16 mouse cellular contexts compared by ENCODE assay signal in genomic region chr15:77070745-77071268, GRCm38 (mm10). TPM values are rescaled to one million over a fixed set of nuclear protein-coding genes. Genes with fewer than 3 reads are reported as not detected.
DNase-seq lines count a peak whose midpoint lies in the region; ATAC-seq and TF ChIP-seq lines count a peak whose summit lies in the region.
"Had no signal": no experiment of that assay in that cellular context is flagged by ENCODE, and none has a peak within 500 bp of the region (broad histone marks: within the 10 kb centered on the region; RNA-seq: fewer than 3 reads in every experiment).

No protein-coding gene starts in this region.

- ATAC-seq in hindbrain, embryonic 15.5 days (ENCODE audit: low FRiP score, low read depth) = no peak
- no peak for ATAC-seq in hindbrain, postnatal 0 days
- ATAC-seq in neural tube, embryonic 13.5 days (ENCODE audit: low read depth) = 0 out of 2 replicates have a peak, but pooled peaks have one; percentile 9
- no peak for ATAC-seq in limb, embryonic 15.5 days (ENCODE audit: insufficient number of reproducible peaks, low FRiP score, low TSS enrichment, low read depth)
- no peak for ATAC-seq in megakaryocyte, adult 5-6 weeks (ENCODE audit: poor library complexity, severe bottlenecking)

- no peaks in the 10 kb centered on the region for H3K27me3 ChIP-seq in hindbrain, embryonic 15.5 days
- no peaks in the 10 kb centered on the region for H3K27me3 ChIP-seq in hindbrain, postnatal 0 days (ENCODE audit: insufficient read depth, low read length)
- H3K27me3 ChIP-seq in neural tube, embryonic 13.5 days = no peaks in the 10 kb centered on the region
- H3K27me3 ChIP-seq in limb, embryonic 15.5 days = no peaks in the 10 kb centered on the region
- H3K27me3 ChIP-seq: limb, embryonic 12.5 days; midbrain, embryonic 12.5 days had no signal

- H3K9ac ChIP-seq in hindbrain, embryonic 15.5 days = no peak overlapping the region
- no peak overlapping the region for H3K9ac ChIP-seq in hindbrain, postnatal 0 days (replicated peaks; ENCODE audit: low read length)
- no peak overlapping the region for H3K9ac ChIP-seq in neural tube, embryonic 13.5 days
- no peak overlapping the region for H3K9ac ChIP-seq in limb, embryonic 15.5 days
- H3K9ac ChIP-seq: liver, embryonic 13.5 days; lung, embryonic 14.5 days; midbrain, embryonic 12.5 days had no signal

- H3K36me3 ChIP-seq in hindbrain, embryonic 15.5 days = no peaks in the 10 kb centered on the region
- H3K36me3 ChIP-seq in hindbrain, postnatal 0 days (ENCODE audit: insufficient read depth, low read length) = 0 out of 2 replicates have a peak, but pooled peaks cover 1% of the 10 kb centered on the region
- H3K36me3 ChIP-seq in neural tube, embryonic 13.5 days = peaks cover 6% of the 10 kb centered on the region
- peaks cover 6% of the 10 kb centered on the region for H3K36me3 ChIP-seq in limb, embryonic 15.5 days
- H3K36me3 ChIP-seq: G1E; liver, embryonic 13.5 days; midbrain, embryonic 12.5 days had no signal

- no peak for DNase-seq in hindbrain, postnatal 0 days (ENCODE audit: low spot score)
- DNase-seq in neural tube, embryonic 10.5 days (ENCODE audit: extremely low spot score, low spot score) = no peak
- peak; percentile 4 for DNase-seq in thymus, postnatal 25 days
- DNase-seq: gastrocnemius, postnatal 36 days; liver, embryonic 13.5 days had no signal

- H3K4me3 ChIP-seq in hindbrain, embryonic 15.5 days = no peak overlapping the region
- H3K4me3 ChIP-seq in hindbrain, postnatal 0 days (ENCODE audit: low read length) = no peak overlapping the region
- no peak overlapping the region for H3K4me3 ChIP-seq in neural tube, embryonic 13.5 days
- H3K4me3 ChIP-seq in limb, embryonic 15.5 days = no peak overlapping the region
- H3K4me3 ChIP-seq: erythroblast, embryonic 14.5 days; limb, embryonic 12.5 days; liver, embryonic 13.5 days; midbrain, embryonic 12.5 days had no signal

- no peak overlapping the region for H3K4me2 ChIP-seq in hindbrain, embryonic 15.5 days
- no peak overlapping the region for H3K4me2 ChIP-seq in hindbrain, postnatal 0 days (ENCODE audit: low read depth, low read length)
- no peak overlapping the region for H3K4me2 ChIP-seq in neural tube, embryonic 13.5 days
- no peak overlapping the region for H3K4me2 ChIP-seq in limb, embryonic 15.5 days
- H3K4me2 ChIP-seq: liver, embryonic 13.5 days had no signal

- H3K27ac ChIP-seq in hindbrain, embryonic 15.5 days (replicated peaks) = 0 out of 2 replicates have a peak overlapping the region, but pooled peaks have one; percentile 34
- H3K27ac ChIP-seq in hindbrain, postnatal 0 days = no peak overlapping the region
- H3K27ac ChIP-seq in neural tube, embryonic 13.5 days (replicated peaks) = no peak overlapping the region
- 0 out of 2 replicates have a peak overlapping the region, but pooled peaks have one; percentile 24 for H3K27ac ChIP-seq in limb, embryonic 15.5 days
- H3K27ac ChIP-seq: liver, embryonic 13.5 days; midbrain, embryonic 12.5 days had no signal

- TF ChIP-seq CTCF in hindbrain, postnatal 0 days (IDR thresholded peaks at IDR 0.05; ENCODE audit: low read depth) = no peak

- no peaks in the 10 kb centered on the region for H3K9me3 ChIP-seq in hindbrain, embryonic 15.5 days
- H3K9me3 ChIP-seq in hindbrain, postnatal 0 days (ENCODE audit: low read length) = no peaks in the 10 kb centered on the region
- H3K9me3 ChIP-seq in neural tube, embryonic 13.5 days = no peaks in the 10 kb centered on the region
- no peaks in the 10 kb centered on the region for H3K9me3 ChIP-seq in limb, embryonic 15.5 days
- H3K9me3 ChIP-seq: G1E; limb, embryonic 12.5 days; liver, embryonic 13.5 days; midbrain, embryonic 12.5 days had no signal

- peaks cover 9% of the 10 kb centered on the region for H3K4me1 ChIP-seq in hindbrain, embryonic 15.5 days (replicated peaks)
- 0 out of 2 replicates have a peak, but pooled peaks cover 6% of the 10 kb centered on the region for H3K4me1 ChIP-seq in hindbrain, postnatal 0 days (ENCODE audit: insufficient read depth, low read length)
- peaks cover 9% of the 10 kb centered on the region for H3K4me1 ChIP-seq in neural tube, embryonic 13.5 days (replicated peaks)
- H3K4me1 ChIP-seq in limb, embryonic 15.5 days = peaks cover 21% of the 10 kb centered on the region

- 87% methylated on average over 11 of the region's 11 CpGs for WGBS in hindbrain, embryonic 15.5 days
- 88% methylated on average over 11 of the region's 11 CpGs for WGBS in hindbrain, postnatal 0 days
- WGBS in neural tube, embryonic 13.5 days = 89% methylated on average over 11 of the region's 11 CpGs
- WGBS in limb, embryonic 15.5 days = 86% methylated on average over 11 of the region's 11 CpGs

RNA-seq across cellular contexts. Expression of gene Mb, which starts 20.3 kb away (rescaled TPM):
- 0.37 and 0.48 TPM in 2 replicates for polyA plus RNA-seq in hindbrain, embryonic 15.5 days (2015; fragmentation: Nextera tagmentation; extraction: Ambion mirVana)
- total RNA-seq in hindbrain, postnatal 0 days (2014; rRNA removed) = 0.65 TPM in 1 of 2 replicates, not detected in the other
- 0.20 and 0.28 TPM in 2 replicates for polyA plus RNA-seq in hindbrain, postnatal 0 days (2015; fragmentation: Nextera tagmentation; extraction: Ambion mirVana)
- polyA plus RNA-seq in neural tube, embryonic 13.5 days (2015; fragmentation: Nextera tagmentation; extraction: Ambion mirVana) = 2.4 and 3.7 TPM in 2 replicates
- 11.6 and 13.7 TPM in 2 replicates for polyA plus RNA-seq in limb, embryonic 15.5 days (2015; fragmentation: Nextera tagmentation; extraction: Ambion mirVana)
- total RNA-seq in megakaryocyte, adult 5-6 weeks (2015) = not detected in 2 replicates
- total RNA-seq in megakaryocyte, adult 5-6 weeks (2017) = not detected in 2 replicates
- total RNA-seq: G1E; left cerebral cortex, adult 18-20 months had no signal
- polyA plus RNA-seq: erythroblast, embryonic 14.5 days; forebrain, embryonic 16.5 days; G1E; midbrain, embryonic 12.5 days had no signal

RNA-seq across cellular contexts. Expression of gene Apol6, which starts 26.3 kb away (rescaled TPM):
- not detected in 2 replicates for polyA plus RNA-seq in hindbrain, embryonic 15.5 days (2015; fragmentation: Nextera tagmentation; extraction: Ambion mirVana)
- total RNA-seq in hindbrain, postnatal 0 days (2014; rRNA removed) = 1.1 TPM in 1 of 2 replicates, not detected in the other
- polyA plus RNA-seq in hindbrain, postnatal 0 days (2015; fragmentation: Nextera tagmentation; extraction: Ambion mirVana) = 0.35 TPM in 1 of 2 replicates, not detected in the other
- not detected in 2 replicates for polyA plus RNA-seq in neural tube, embryonic 13.5 days (2015; fragmentation: Nextera tagmentation; extraction: Ambion mirVana)
- 0.15 and 0.17 TPM in 2 replicates for polyA plus RNA-seq in limb, embryonic 15.5 days (2015; fragmentation: Nextera tagmentation; extraction: Ambion mirVana)
- total RNA-seq in megakaryocyte, adult 5-6 weeks (2015) = not detected in 2 replicates
- 0.04 TPM in 1 of 2 replicates, not detected in the other for total RNA-seq in megakaryocyte, adult 5-6 weeks (2017)
- polyA plus RNA-seq: forebrain, embryonic 16.5 days; G1E; limb, embryonic 12.5 days; midbrain, embryonic 12.5 days had no signal

Comparison
In these comparisons a context has a peak if more than half of its experiments do, and no peak if none do; other contexts are left out.
1. H3K27ac ChIP-seq: peak in hindbrain, embryonic 15.5 days (single experiment) and limb, embryonic 15.5 days (single experiment); none in hindbrain, postnatal 0 days (single experiment) and neural tube, embryonic 13.5 days (single experiment).